Mouse (Mus musculus): ENCODE data around the gene Cd2bp2. TPM values are rescaled to one million over a fixed set of nuclear protein-coding genes. Genes with fewer than 3 reads are reported as not detected.
A peak's percentile ranks its signal among the peaks of the same experiment; 100 is the strongest.

The Cd2bp2 gene
- polyA plus RNA-seq (2014; fragmentation: Nextera tagmentation; extraction: Ambion mirVana): 64.7 and 76.2 TPM in 2 replicates

DNA sequence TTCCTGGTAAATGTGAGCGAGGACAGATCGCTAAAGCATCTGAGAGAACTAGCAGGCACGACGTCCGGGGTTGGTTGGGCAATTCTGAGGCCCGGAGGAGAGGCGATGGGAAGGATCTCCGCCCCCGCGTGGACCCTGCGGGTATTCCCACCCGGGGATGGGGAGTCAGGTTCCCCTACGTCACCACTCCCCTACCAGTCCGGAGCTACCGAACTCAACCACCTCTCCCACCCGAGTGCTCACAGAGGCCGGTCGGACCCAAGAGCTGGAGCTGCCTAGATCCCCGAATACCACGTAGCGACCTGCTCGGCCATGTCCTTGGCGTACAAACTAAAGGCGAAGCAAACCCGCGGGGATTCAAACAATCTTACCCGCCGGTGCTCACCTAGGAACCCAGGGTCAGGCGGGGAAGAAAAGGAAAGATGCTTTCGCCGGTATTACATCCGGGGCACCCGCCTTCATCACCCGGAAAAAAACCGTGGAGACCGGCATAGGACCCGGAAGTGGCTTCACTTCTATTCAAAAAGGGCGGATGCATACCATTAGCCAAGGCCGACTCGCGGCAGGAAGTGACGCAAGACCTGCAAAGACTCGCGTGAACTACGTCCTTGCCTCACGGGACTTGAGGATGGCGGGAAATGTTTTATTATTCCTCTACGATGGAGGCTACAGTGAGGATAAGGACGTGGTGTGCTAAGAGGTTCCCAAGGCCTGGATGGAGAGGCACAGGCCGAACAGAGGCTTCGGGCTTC is at the start of gene Cd2bp2:
Cd2bp2 (minus strand) TSS at position 507 of the 752 bp plus-strand sequence.
- Histone ChIP-seq H3K4me1 (replicated peaks; ENCODE audit: control insufficient read depth, insufficient read depth, low read length) (peaks cover 5% of the 10 kb centered on the region; the same call in 1 of the 2 replicates), H3K9ac (ENCODE audit: low read depth, low read length) (peak within 1 kb of the TSS; percentile 81), H3K4me2 (replicated peaks; ENCODE audit: low read depth, low read length) (peak within 1 kb of the TSS; percentile 83), H3K4me3 (ENCODE audit: low read depth, low read length) (peak within 1 kb of the TSS; percentile 69), H3K27ac (ENCODE audit: low read depth, low read length) (peak within 1 kb of the TSS; percentile 85), H3K27me3 (ENCODE audit: control insufficient read depth, insufficient read depth, low read length) (no peaks in the 10 kb centered on the region), H3K36me3 (ENCODE audit: control insufficient read depth, insufficient read depth, low read length) (peaks cover 17% of the 10 kb centered on the region; the same call in 1 of the 2 replicates), H3K9me3 (ENCODE audit: control insufficient read depth, low read length) (no peaks in the 10 kb centered on the region)
- under 1% methylated on average over 51 of the region's 51 CpGs for WGBS
- DNase-seq (ENCODE audit: low spot score): peak; percentile 96
- peak; percentile 97 for ATAC-seq (ENCODE audit: low FRiP score)

- H3K4me3 ChIP-seq (ENCODE audit: low read depth, low read length): peak overlapping the region; percentile 87
- 15% methylated on average over 31 of the region's 33 CpGs for WGBS
- no peaks in the 10 kb centered on the region for H3K9me3 ChIP-seq (ENCODE audit: control insufficient read depth, low read length)
- DNase-seq (ENCODE audit: low spot score): no peak
- peaks cover 4% of the 10 kb centered on the region; the same call in 1 of the 2 replicates for H3K4me1 ChIP-seq (replicated peaks; ENCODE audit: control insufficient read depth, insufficient read depth, low read length)
- H3K9ac ChIP-seq (ENCODE audit: low read depth, low read length): peak overlapping the region; percentile 88
- H3K27ac ChIP-seq (ENCODE audit: low read depth, low read length): peak overlapping the region; percentile 74
- ATAC-seq (ENCODE audit: low FRiP score): peak; percentile 85
- no peaks in the 10 kb centered on the region for H3K27me3 ChIP-seq (ENCODE audit: control insufficient read depth, insufficient read depth, low read length)
- H3K4me2 ChIP-seq (replicated peaks; ENCODE audit: low read depth, low read length): peak overlapping the region; percentile 90
- H3K36me3 ChIP-seq (ENCODE audit: control insufficient read depth, insufficient read depth, low read length): no peaks in the 10 kb centered on the region
Observed at GRCm38 (mm10) chr7:127244658-127245510, 49.0 kb upstream of the Cd2bp2 start.

DNA sequence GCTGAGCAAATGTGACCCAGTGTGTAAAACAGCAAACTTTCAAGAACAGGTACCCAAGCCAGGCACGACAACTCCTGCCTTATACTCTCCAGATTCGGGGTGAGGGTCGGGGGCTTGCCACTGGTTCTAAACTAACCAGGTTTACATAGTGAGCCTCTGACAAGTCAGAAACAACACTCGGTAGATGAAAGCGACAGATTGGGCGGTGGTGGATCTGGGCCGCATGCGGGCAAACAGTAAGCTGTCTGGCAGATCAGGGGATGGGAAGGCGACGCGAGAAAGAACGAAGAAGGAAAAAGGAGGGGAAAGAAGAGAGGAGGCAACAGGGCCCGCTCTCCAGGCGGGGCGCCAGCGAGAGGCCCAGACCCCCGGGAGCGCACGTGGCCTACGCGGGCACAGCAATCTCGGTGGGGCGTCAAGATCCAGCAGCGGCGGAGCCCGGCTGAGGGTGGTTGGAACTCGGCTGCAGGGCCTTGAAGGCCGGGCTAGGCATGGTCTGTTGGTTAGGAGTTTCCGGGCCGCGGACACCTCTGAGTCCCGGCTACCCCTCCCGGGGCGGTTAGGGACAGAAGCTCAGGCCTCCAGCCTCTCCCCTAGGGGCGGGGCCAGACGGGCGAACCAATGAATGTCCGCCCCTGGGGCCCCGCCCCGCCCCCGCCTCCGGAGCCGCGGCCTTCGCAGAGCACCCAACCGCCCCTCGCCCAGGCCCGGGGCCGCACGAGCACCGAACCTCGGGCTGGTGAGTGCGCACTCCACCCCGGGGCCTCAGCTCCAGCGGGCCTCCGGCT is 48.2 kb upstream of the Cd2bp2 start, which contains the start of gene Zfp771:
Zfp771 (plus strand) TSS at position 405 of the 788 bp plus-strand sequence.
- peak; percentile 96 for ATAC-seq (ENCODE audit: low FRiP score)
- under 1% methylated on average over 55 of the region's 56 CpGs for WGBS

DNA sequence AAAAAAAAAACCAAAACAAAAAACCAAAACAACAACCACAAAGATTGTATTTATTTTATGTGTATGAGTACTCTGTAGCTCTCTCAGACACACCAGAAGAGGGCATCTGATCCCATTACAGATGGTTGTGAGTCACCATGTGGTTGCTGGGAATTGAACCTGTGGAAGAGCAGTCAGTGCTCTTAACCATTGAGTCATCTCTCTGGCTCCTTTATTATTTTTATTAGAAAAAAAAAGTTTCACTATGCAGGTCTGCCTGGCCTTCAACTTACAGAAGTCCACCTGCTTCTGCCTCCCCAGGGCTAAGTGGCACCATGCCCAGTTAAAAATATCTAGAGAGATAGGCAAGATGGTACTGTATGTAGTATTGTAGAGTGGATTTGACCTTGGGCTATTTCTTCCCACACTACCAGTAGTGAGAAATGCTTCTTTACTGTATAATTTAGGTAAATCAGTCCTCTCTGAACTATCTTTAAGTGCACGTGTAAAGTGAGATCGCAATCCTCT is 47.6 kb upstream of the Cd2bp2 start:
- ATAC-seq (ENCODE audit: low FRiP score) (no peak), DNase-seq (ENCODE audit: low spot score) (no peak)
- Histone ChIP-seq H3K9ac (ENCODE audit: low read depth, low read length) (peak overlapping the region; percentile 88; the same call in 1 of the 2 replicates), H3K4me3 (ENCODE audit: low read depth, low read length) (peak overlapping the region; percentile 87; the same call in 1 of the 2 replicates), H3K36me3 (ENCODE audit: control insufficient read depth, insufficient read depth, low read length) (peaks cover 1% of the 10 kb centered on the region; the same call in 1 of the 2 replicates), H3K4me2 (replicated peaks; ENCODE audit: low read depth, low read length) (peak overlapping the region; percentile 90), H3K9me3 (ENCODE audit: control insufficient read depth, low read length) (no peaks in the 10 kb centered on the region), H3K27ac (ENCODE audit: low read depth, low read length) (no peak overlapping the region), H3K4me1 (replicated peaks; ENCODE audit: control insufficient read depth, insufficient read depth, low read length) (peaks cover 4% of the 10 kb centered on the region; the same call in 1 of the 2 replicates), H3K27me3 (ENCODE audit: control insufficient read depth, insufficient read depth, low read length) (no peaks in the 10 kb centered on the region)
- 43% methylated on average over 2 of the region's 2 CpGs for WGBS

More for the DNA sequence above, 48.2 kb upstream of the Cd2bp2 start, which contains the start of gene Zfp771:
- H3K9me3 ChIP-seq (ENCODE audit: control insufficient read depth, low read length): no peaks in the 10 kb centered on the region
- H3K36me3 ChIP-seq (ENCODE audit: control insufficient read depth, insufficient read depth, low read length): no peaks in the 10 kb centered on the region
- no peaks in the 10 kb centered on the region for H3K27me3 ChIP-seq (ENCODE audit: control insufficient read depth, insufficient read depth, low read length)
- peak within 1 kb of the TSS; percentile 88 for H3K9ac ChIP-seq (ENCODE audit: low read depth, low read length)
- H3K4me2 ChIP-seq (replicated peaks; ENCODE audit: low read depth, low read length): peak within 1 kb of the TSS; percentile 90
- peak within 1 kb of the TSS; percentile 87 for H3K4me3 ChIP-seq (ENCODE audit: low read depth, low read length)
- peaks cover 4% of the 10 kb centered on the region; the same call in 1 of the 2 replicates for H3K4me1 ChIP-seq (replicated peaks; ENCODE audit: control insufficient read depth, insufficient read depth, low read length)
- peak; percentile 97 for DNase-seq (ENCODE audit: low spot score)
- peak within 1 kb of the TSS; percentile 74 for H3K27ac ChIP-seq (ENCODE audit: low read depth, low read length)

DNA sequence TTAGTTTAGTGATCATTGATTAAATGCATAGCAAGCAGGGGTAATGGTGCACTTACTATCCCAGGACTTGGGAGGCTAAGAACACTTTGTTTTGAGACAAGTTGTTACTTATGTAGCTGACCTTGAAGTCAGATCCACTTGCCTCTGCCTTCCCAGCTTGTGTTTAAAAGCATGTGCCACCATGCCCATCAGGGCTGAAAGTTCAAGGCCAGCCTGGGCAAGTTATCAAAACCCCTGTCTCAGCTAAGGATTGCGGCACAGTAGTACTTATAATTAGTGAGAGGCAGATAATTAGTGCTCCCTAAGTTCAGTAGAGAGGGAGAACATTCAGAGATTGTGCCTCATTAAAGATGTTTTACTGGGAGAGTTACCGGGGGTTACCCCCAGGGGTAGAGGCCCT is 38.9 kb upstream of the Cd2bp2 start:
- no peak overlapping the region; the same call in 1 of the 2 replicates for H3K9ac ChIP-seq (ENCODE audit: low read depth, low read length)
- H3K9me3 ChIP-seq (ENCODE audit: control insufficient read depth, low read length): no peaks in the 10 kb centered on the region
- DNase-seq (ENCODE audit: low spot score) (no peak), ATAC-seq (ENCODE audit: low FRiP score) (no peak)
- peaks cover 24% of the 10 kb centered on the region for H3K36me3 ChIP-seq (ENCODE audit: control insufficient read depth, insufficient read depth, low read length)
- H3K4me1 ChIP-seq (replicated peaks; ENCODE audit: control insufficient read depth, insufficient read depth, low read length): peaks cover 9% of the 10 kb centered on the region
- 95% methylated on average over 2 of the region's 2 CpGs for WGBS
- peak overlapping the region; percentile 96 for H3K4me3 ChIP-seq (ENCODE audit: low read depth, low read length)
- peak overlapping the region; percentile 30 for H3K4me2 ChIP-seq (replicated peaks; ENCODE audit: low read depth, low read length)
- no peaks in the 10 kb centered on the region for H3K27me3 ChIP-seq (ENCODE audit: control insufficient read depth, insufficient read depth, low read length)
- H3K27ac ChIP-seq (ENCODE audit: low read depth, low read length): no peak overlapping the region

- ATAC-seq (ENCODE audit: low FRiP score) (no peak), DNase-seq (ENCODE audit: low spot score) (no peak)
- H3K9me3 ChIP-seq (ENCODE audit: control insufficient read depth, low read length): no peaks in the 10 kb centered on the region
- peaks cover 24% of the 10 kb centered on the region for H3K36me3 ChIP-seq (ENCODE audit: control insufficient read depth, insufficient read depth, low read length)
- H3K27ac ChIP-seq (ENCODE audit: low read depth, low read length): peak overlapping the region; percentile 99
- peaks cover 9% of the 10 kb centered on the region for H3K4me1 ChIP-seq (replicated peaks; ENCODE audit: control insufficient read depth, insufficient read depth, low read length)
- peak overlapping the region; percentile 96 for H3K4me3 ChIP-seq (ENCODE audit: low read depth, low read length)
- no peaks in the 10 kb centered on the region for H3K27me3 ChIP-seq (ENCODE audit: control insufficient read depth, insufficient read depth, low read length)
- WGBS: 5% methylated on average over 9 of the region's 9 CpGs
- H3K4me2 ChIP-seq (replicated peaks; ENCODE audit: low read depth, low read length): peak overlapping the region; percentile 30
- H3K9ac ChIP-seq (ENCODE audit: low read depth, low read length): peak overlapping the region; percentile 99
Observed at GRCm38 (mm10) chr7:127233765-127234164, 37.9 kb upstream of the Cd2bp2 start.

- under 1% methylated on average over 27 of the region's 27 CpGs for WGBS
- H3K4me3 ChIP-seq (ENCODE audit: low read depth, low read length): peak overlapping the region; percentile 96
- peak; percentile 46 for ATAC-seq (ENCODE audit: low FRiP score)
- H3K9me3 ChIP-seq (ENCODE audit: control insufficient read depth, low read length): no peaks in the 10 kb centered on the region
- no peaks in the 10 kb centered on the region for H3K27me3 ChIP-seq (ENCODE audit: control insufficient read depth, insufficient read depth, low read length)
- H3K9ac ChIP-seq (ENCODE audit: low read depth, low read length): peak overlapping the region; percentile 99
- H3K4me2 ChIP-seq (replicated peaks; ENCODE audit: low read depth, low read length): peak overlapping the region; percentile 30
- peaks cover 23% of the 10 kb centered on the region for H3K36me3 ChIP-seq (ENCODE audit: control insufficient read depth, insufficient read depth, low read length)
- no peak for DNase-seq (ENCODE audit: low spot score)
- H3K27ac ChIP-seq (ENCODE audit: low read depth, low read length): peak overlapping the region; percentile 99
- H3K4me1 ChIP-seq (replicated peaks; ENCODE audit: control insufficient read depth, insufficient read depth, low read length): peaks cover 9% of the 10 kb centered on the region
Observed at GRCm38 (mm10) chr7:127233368-127233749, 37.5 kb upstream of the Cd2bp2 start.
